Mouse (Mus musculus): ENCODE data around the gene Polr3b.

The Polr3b gene

DNA sequence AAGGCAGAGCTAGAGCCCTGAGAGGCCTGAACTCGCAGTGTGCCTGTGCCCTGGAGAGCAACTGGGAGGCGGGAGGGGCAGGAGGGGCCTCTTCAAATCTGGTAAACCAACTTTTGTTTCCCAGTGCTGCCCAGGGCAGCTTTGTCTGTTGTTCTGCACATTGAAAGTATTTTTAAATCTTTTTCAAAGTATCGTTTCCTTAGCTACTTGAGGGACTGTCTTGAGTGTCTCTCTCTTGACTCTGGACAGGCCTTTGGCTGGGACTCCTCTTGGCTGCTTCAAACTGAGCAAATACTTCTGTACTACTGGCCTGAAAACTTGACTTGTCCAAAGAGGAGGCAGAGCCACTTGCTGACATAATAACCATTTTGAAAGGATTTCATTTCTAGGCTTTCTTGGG lies 11.3 kb upstream of the Polr3b start:
- no peak for DNase-seq (ENCODE audit: low spot score)

- DNase-seq (ENCODE audit: low spot score), result no peak
These were observed 10.4 kb upstream of the Polr3b start for GRCm38 (mm10) chr10:84611664-84612063.

DNA sequence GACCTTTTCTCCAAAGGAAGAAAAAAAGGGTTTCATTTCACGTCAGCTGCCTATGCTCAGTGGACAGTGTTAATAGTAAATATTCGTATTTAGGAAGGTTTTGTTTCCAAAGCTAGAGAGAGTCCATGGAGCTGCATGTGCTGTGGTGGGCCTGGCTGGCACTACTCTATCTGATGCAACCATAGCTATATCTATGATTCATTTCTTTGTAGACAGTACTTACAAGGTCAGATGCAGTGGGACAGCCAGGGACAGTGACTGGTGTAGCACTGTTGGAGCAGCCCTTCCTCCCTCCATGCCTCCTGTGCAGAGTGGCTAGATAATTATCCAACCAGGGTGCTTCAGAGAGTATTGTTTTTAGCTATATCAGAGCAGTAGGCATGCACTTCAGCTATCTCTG lies 9.8 kb upstream of the Polr3b start:
- DNase-seq (ENCODE audit: low spot score), result no peak

DNA sequence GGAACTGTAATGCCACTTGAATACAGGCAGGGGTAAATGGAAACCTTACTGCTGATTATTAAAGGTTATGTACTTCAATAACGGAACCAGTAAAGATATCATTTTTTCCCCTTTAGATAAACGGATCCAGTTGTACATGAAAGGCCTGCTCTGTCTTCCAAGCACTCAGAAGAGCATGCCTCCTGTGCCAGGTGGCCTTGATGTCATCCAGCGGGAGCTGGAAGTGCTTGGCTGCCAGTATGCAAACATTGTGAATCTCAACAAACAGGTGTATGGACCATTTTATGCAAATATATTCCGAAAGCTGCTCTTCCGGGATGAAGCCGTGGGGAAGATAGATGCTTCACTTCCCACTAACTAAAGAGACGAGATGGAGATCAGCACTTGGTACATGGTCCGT lies 8.7 kb upstream of the Polr3b start:
- no peak for DNase-seq (ENCODE audit: low spot score)

GRCm38 (mm10) chr10:84615076-84615475 lies 7.0 kb upstream of the Polr3b start:
- no peak for DNase-seq (ENCODE audit: low spot score)

DNA sequence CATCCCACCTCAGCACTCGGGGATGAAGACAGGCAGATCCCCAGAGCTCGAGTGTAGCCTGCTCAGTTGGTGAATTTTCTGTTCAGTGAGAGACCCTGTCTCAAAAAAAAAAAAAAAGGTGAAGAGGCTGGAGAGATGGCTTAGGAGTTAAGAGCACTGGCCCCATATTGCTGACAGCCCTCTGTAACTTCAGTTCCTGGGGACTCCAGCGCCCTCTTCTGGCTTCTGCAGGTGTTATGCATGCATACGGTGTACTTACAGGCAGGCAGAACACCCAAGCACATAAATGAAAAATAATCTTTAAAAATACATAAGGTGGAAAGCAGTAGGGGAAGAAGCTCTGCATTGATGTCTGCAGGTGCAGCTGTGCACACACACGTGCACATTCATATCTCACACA lies 9.1 kb downstream of the Polr3b start:
- DNase-seq (ENCODE audit: low spot score), result peak; percentile 73

DNA sequence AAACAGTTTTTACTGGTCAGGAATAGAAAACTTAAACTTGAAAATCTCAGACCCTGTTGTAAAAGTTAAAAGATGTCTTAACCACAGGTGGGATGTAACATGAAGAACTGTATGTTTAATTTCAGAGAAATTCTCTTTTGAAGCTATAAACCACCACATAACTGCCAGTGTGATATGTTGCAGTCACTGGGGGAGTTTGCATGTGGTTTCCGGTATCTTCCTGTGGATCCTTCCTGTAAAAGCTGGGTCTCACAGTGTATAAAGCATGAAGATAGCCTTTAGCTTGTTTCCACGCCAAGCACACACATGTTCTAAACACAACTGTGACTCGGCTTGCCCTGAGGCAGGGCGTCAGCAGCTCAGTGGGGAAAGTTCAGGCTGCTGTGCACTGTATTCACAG lies 9.9 kb downstream of the Polr3b start:
- no peak for DNase-seq (ENCODE audit: low spot score)

DNA sequence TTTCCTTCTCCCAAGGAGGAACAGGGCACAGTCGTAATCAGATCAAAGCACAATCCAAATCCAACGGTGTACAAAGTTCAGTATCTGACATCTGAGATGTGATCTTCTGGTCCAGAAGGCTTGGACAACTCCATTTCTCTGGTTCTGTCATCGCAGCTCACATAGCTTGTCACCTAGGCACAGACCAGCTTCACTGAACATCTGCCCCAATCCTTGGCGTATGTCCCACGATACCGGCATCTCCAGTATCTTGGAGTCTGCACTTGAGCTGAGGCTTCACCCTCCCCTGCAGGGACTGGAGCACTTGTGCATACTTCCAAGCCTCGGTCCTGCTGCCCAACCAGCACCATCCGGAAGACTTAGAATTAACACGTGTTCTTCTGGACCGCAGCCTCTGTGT lies 14.6 kb downstream of the Polr3b start:
- no peak for DNase-seq (ENCODE audit: low spot score)

DNA sequence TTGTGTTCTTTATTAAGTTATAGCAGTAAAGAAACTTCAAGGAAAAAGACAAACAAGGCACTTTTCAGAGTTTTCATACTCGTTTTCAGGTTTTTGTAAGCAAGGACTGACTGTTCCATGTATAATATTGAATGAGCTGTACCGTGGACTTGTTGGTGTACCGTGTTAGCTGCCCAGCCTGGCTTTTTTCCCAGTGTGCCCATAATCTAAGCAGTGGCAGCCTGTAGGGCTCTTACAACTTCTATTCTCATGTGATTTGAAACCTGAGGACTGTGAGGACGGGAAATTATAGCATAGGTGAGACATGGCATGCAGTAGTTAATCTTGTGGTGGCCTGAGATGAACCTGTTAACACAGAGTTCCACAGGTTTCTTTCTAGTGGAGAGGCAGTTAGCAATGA lies 16.3 kb downstream of the Polr3b start:
- no peak for DNase-seq (ENCODE audit: low spot score)

DNA sequence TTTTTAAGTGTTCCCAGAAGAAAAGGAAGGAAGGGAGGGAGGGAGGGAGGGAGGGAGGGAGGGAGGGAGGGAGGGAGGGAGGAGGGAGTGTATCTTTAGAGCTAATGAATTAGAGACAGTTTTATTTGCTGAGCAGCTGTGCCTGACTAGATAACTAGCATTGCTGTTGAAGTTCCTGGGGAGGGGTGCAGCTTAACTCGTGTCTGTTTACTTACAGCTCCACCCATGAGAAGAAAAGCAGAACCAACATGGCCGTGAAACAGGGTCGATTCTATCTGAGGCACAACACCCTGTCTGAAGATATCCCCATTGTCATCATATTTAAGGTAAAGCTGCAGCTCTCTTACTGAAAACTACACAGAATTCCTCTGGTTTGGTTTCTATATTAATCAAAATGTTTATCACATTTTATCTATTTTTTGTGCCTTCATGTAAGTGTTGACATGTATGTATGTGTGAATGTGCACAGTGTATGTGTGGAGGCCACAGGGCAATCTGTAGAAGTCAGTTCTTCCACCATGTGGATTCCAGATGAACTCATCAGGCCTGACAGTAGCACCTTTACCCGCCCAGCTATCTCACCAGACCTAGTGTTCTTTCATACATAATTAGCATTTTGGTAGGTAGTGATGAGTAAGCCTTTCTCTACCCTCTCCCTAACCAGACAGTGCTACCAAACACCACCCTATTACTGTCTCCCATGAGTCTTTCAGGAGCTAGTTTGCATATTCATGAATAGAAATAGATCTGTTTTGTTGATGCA lies 17.6 kb downstream of the Polr3b start:
- no peak for DNase-seq (ENCODE audit: low spot score)

- no peak for DNase-seq (ENCODE audit: low spot score)
These were observed 18.8 kb downstream of the Polr3b start for GRCm38 (mm10) chr10:84640861-84641260.

DNA sequence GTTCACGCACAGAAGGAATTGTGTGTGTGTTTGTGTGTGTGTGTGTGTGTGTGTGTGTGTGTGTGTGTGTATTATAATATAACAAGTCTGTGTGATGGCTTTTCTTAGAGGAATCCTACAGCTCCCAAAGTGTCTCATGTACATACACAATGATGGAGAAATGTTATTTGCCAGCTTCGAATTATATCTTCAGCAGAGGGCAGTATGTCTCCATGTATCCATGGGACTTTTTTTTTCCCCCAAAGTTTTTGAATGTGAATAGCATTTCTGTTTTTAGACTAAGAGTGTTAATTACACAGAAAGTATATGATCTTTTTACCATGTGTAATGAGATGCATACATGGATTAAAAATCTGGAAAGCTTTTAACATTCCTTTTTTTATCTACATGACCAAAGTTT lies 19.5 kb downstream of the Polr3b start:
- peak; percentile 53 for DNase-seq (ENCODE audit: low spot score)

DNA sequence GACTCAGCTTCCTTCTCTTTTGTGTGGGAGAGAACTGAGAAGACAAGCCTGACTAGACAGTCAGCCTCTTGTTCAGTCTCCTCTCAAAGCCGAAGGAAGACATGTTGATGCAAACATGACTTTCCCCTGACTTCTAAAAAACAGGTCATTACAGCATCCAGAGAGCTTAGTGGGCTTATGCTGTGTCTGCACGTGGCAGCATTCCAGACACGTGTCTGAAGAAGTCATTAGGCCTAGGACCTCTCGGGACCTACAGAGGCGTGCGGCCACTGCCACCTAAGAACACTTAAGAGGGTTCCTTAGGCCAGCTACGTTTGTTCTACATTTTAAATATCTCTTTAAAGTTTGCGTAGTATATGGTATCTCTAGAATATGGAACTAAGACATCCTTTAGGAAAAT lies 23.8 kb downstream of the Polr3b start:
- no peak for DNase-seq (ENCODE audit: low spot score)

DNA sequence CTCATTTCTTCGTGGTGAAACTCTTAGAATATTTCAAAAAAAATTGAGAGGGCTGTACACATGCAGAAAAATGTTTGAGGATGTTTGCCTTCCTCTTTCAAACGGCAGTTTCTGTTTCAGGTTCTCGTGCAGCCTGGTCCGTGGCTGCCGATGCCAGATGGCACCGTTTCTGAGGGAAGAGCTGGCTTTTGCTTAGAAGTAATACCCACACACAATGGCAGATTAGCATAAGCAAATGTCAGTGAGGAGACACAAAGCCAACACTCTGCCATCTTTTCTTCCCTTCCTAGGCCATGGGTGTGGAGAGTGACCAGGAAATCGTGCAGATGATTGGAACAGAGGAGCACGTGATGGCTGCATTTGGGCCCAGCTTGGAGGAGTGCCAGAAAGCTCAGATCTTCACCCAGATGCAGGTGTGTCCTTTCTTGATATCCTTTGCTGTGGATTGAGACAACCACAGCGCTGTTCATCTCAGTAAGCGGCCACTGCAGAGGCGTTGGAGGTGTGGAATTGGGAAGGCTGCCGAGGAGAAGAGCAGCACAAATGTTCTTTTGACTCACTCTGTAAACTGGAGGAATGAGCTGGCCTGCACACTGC lies 24.5 kb downstream of the Polr3b start:
- DNase-seq (ENCODE audit: low spot score), result no peak

DNA sequence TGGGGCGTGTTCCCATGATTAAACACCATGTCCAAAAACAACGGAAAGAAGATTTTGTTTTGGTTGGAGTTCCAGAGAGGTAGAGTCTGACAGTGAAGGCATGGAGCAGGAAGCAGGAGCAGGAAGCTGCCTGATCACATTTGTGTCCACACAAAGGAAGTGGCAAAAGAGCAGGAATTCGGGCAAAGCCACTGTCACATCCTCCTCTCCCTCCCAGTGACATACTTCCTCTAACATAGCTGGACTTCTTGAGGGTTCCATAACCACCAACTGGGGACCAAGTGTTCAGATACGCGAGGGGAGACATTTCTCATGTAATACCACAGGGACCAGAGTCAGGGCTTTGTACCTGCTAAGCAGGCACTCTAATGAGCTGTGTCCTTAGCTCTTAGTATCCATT lies 25.2 kb downstream of the Polr3b start:
- no peak for DNase-seq (ENCODE audit: low spot score)

- no peak for DNase-seq (ENCODE audit: low spot score)
These were observed 26.8 kb downstream of the Polr3b start for GRCm38 (mm10) chr10:84648911-84649310.

GRCm38 (mm10) chr10:84654029-84654428 lies 31.9 kb downstream of the Polr3b start:
- DNase-seq (ENCODE audit: low spot score), result no peak

DNA sequence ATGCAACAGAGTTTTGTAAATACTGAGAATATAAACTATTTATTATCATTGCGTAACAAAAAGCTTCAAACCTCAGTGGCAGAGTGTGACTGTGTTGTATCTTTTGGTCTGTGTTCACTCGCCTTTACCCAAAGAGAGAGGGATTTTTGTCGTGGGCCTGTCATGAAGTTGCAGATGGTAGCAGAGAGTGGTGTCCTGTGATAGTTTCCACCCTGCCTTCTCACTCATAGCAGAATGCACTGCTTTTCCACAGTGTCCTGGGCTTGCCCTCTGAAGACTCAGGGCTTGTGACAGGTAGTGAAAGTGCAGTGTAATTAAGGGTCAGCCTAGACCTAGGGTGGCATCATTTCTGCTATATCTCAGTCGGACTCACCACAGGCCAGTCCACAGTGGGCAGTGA lies 32.6 kb downstream of the Polr3b start:
- DNase-seq (ENCODE audit: low spot score), result no peak

- no peak for DNase-seq (ENCODE audit: low spot score)
These were observed 34.5 kb downstream of the Polr3b start for GRCm38 (mm10) chr10:84656618-84657017.

DNA sequence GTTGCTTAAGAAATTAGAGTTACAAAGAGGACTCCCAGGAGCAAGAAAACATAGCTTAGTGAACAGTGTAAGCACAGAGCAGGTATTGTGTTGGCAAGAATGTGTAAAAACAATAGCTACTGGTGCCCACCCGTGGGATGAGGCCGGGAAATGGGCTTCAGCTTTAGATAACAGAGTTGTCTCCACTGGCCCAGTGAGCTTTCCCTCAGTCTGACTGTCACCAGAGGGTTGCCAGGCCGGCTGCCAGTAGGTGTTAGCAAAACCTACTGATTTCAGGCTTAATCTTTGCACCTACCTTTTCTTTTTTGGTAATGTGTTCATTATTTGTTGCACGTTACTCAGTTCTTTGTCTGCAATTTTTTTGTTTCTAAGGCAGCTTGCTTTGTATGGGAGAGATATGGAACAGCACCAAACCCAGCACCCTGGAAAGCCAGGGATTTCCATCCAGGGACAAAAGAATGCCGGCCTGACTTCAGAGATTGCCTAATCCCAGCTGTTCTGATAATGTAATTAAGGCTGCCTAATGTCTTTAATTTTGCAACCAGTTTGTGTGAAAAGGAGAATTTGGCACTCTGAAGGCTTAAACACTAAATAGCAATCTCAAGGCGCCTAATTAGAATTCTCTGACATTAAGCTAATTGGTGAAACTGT lies 35.5 kb downstream of the Polr3b start:
- DNase-seq (ENCODE audit: low spot score), result no peak

GRCm38 (mm10) chr10:84658088-84658848 lies 36.2 kb downstream of the Polr3b start:
- DNase-seq (ENCODE audit: low spot score), result no peak

- no peak for DNase-seq (ENCODE audit: low spot score)
These were observed 37.2 kb downstream of the Polr3b start for GRCm38 (mm10) chr10:84659281-84659680.

- no peak for DNase-seq (ENCODE audit: low spot score)
These were observed 40.0 kb downstream of the Polr3b start for GRCm38 (mm10) chr10:84662138-84662537.

All from embryo, embryonic 10.5 days (tissue).